Mouse (Mus musculus): ENCODE measurements at regions not wholly inside any gene's neighbourhood (a gene's known extent, or its start where the extent isn't known, plus 50 kb on each side); places are given as distances from the start of the nearest gene placed in this dataset.

- Histone ChIP-seq H3K9ac (replicated peaks; ENCODE audit: low read depth) (no peak overlapping the region), H3K27me3 (replicated peaks; ENCODE audit: insufficient read depth, low read length) (0 out of 2 replicates have a peak, but pooled peaks cover 4% of the 10 kb centered on the region), H3K9me3 (ENCODE audit: low read length) (no peaks in the 10 kb centered on the region), H3K4me2 (replicated peaks; ENCODE audit: low read depth, low read length) (no peak overlapping the region), H3K36me3 (ENCODE audit: insufficient read depth, low read length) (no peaks in the 10 kb centered on the region), H3K4me3 (ENCODE audit: low read depth, low read length) (no peak overlapping the region), H3K27ac (ENCODE audit: low read length) (no peak overlapping the region), H3K4me1 (ENCODE audit: insufficient read depth, low read depth, low read length) (no peaks in the 10 kb centered on the region; the same call in 1 of the 2 replicates)
- ATAC-seq: no peak
- WGBS: 19% methylated on average over 5 of the region's 5 CpGs
- no peak for DNase-seq (ENCODE audit: low spot score)
- TF ChIP-seq EP300 (IDR thresholded peaks at IDR 0.05) (no peak), CTCF (IDR thresholded peaks at IDR 0.05) (peak; percentile 18)
Observed at GRCm38 (mm10) chr11:57933065-57933464, 75.8 kb upstream of the Larp1 start.

GRCm38 (mm10) chr11:57929506-57929905 lies 79.4 kb upstream of the Larp1 start:
- Histone ChIP-seq H3K9ac (replicated peaks; ENCODE audit: low read depth) (no peak overlapping the region), H3K4me2 (replicated peaks; ENCODE audit: low read depth, low read length) (no peak overlapping the region), H3K9me3 (ENCODE audit: low read length) (no peaks in the 10 kb centered on the region), H3K36me3 (ENCODE audit: insufficient read depth, low read length) (no peaks in the 10 kb centered on the region), H3K27me3 (replicated peaks; ENCODE audit: insufficient read depth, low read length) (0 out of 2 replicates have a peak, but pooled peaks cover 4% of the 10 kb centered on the region), H3K27ac (ENCODE audit: low read length) (no peak overlapping the region), H3K4me3 (ENCODE audit: low read depth, low read length) (no peak overlapping the region), H3K4me1 (ENCODE audit: insufficient read depth, low read depth, low read length) (no peaks in the 10 kb centered on the region; the same call in 1 of the 2 replicates)
- TF ChIP-seq CTCF (IDR thresholded peaks at IDR 0.05) (no peak), EP300 (IDR thresholded peaks at IDR 0.05) (no peak)
- 6% methylated on average over 18 of the region's 18 CpGs for WGBS
- DNase-seq (ENCODE audit: low spot score) (no peak), ATAC-seq (no peak)

- WGBS: 80% methylated on average over 2 of the region's 2 CpGs
- no peaks in the 10 kb centered on the region for H3K9me3 ChIP-seq (ENCODE audit: low read length)
- TF ChIP-seq EP300 (IDR thresholded peaks at IDR 0.05) (no peak), CTCF (IDR thresholded peaks at IDR 0.05) (peak; percentile 50)
- no peak overlapping the region for H3K4me3 ChIP-seq (ENCODE audit: low read depth, low read length)
- no peaks in the 10 kb centered on the region for H3K36me3 ChIP-seq (ENCODE audit: insufficient read depth, low read length)
- no peak overlapping the region for H3K4me2 ChIP-seq (replicated peaks; ENCODE audit: low read depth, low read length)
- H3K9ac ChIP-seq (replicated peaks; ENCODE audit: low read depth): no peak overlapping the region
- H3K27ac ChIP-seq (ENCODE audit: low read length): no peak overlapping the region
- no peaks in the 10 kb centered on the region for H3K27me3 ChIP-seq (replicated peaks; ENCODE audit: insufficient read depth, low read length)
- DNase-seq (ENCODE audit: low spot score) (no peak), ATAC-seq (no peak)
- H3K4me1 ChIP-seq (ENCODE audit: insufficient read depth, low read depth, low read length): no peaks in the 10 kb centered on the region; the same call in 1 of the 2 replicates
Observed at GRCm38 (mm10) chr11:57920263-57920662, 87.6 kb upstream of the Hand1 start.

- no peaks in the 10 kb centered on the region for H3K27me3 ChIP-seq (replicated peaks; ENCODE audit: insufficient read depth, low read length)
- DNase-seq (ENCODE audit: low spot score) (no peak), ATAC-seq (no peak)
- WGBS: 82% methylated on average over 18 of the region's 18 CpGs
- H3K4me2 ChIP-seq (replicated peaks; ENCODE audit: low read depth, low read length): no peak overlapping the region
- no peak for TF ChIP-seq EP300 (IDR thresholded peaks at IDR 0.05)
- no peak for TF ChIP-seq CTCF (IDR thresholded peaks at IDR 0.05)
- H3K4me1 ChIP-seq (ENCODE audit: insufficient read depth, low read depth, low read length): no peaks in the 10 kb centered on the region; the same call in 1 of the 2 replicates
- H3K4me3 ChIP-seq (ENCODE audit: low read depth, low read length): no peak overlapping the region
- H3K27ac ChIP-seq (ENCODE audit: low read length): no peak overlapping the region
- no peak overlapping the region for H3K9ac ChIP-seq (replicated peaks; ENCODE audit: low read depth)
- H3K9me3 ChIP-seq (ENCODE audit: low read length): no peaks in the 10 kb centered on the region
- no peaks in the 10 kb centered on the region for H3K36me3 ChIP-seq (ENCODE audit: insufficient read depth, low read length)
Observed at GRCm38 (mm10) chr11:57918447-57919059, 85.9 kb upstream of the Hand1 start.

GRCm38 (mm10) chr11:57917974-57918373 lies 85.4 kb upstream of the Hand1 start:
- DNase-seq (ENCODE audit: low spot score) (peak; percentile 53), ATAC-seq (peak; percentile 35; the same call in 1 of the 2 replicates)
- no peak overlapping the region for H3K4me2 ChIP-seq (replicated peaks; ENCODE audit: low read depth, low read length)
- H3K9me3 ChIP-seq (ENCODE audit: low read length): no peaks in the 10 kb centered on the region
- no peak overlapping the region for H3K27ac ChIP-seq (ENCODE audit: low read length)
- no peak overlapping the region for H3K9ac ChIP-seq (replicated peaks; ENCODE audit: low read depth)
- peak; percentile 33; the same call in 1 of the 2 replicates for TF ChIP-seq CTCF (IDR thresholded peaks at IDR 0.05)
- no peak for TF ChIP-seq EP300 (IDR thresholded peaks at IDR 0.05)
- H3K36me3 ChIP-seq (ENCODE audit: insufficient read depth, low read length): no peaks in the 10 kb centered on the region
- no peaks in the 10 kb centered on the region; the same call in 1 of the 2 replicates for H3K4me1 ChIP-seq (ENCODE audit: insufficient read depth, low read depth, low read length)
- 43% methylated on average over 5 of the region's 5 CpGs for WGBS
- no peak overlapping the region for H3K4me3 ChIP-seq (ENCODE audit: low read depth, low read length)
- H3K27me3 ChIP-seq (replicated peaks; ENCODE audit: insufficient read depth, low read length): no peaks in the 10 kb centered on the region

- peak; percentile 45 for DNase-seq (ENCODE audit: low spot score)
- no peaks in the 10 kb centered on the region for H3K9me3 ChIP-seq (ENCODE audit: low read length)
- TF ChIP-seq CTCF (IDR thresholded peaks at IDR 0.05): no peak
- TF ChIP-seq EP300 (IDR thresholded peaks at IDR 0.05): no peak
- H3K4me1 ChIP-seq (ENCODE audit: insufficient read depth, low read depth, low read length): no peaks in the 10 kb centered on the region; the same call in 1 of the 2 replicates
- no peaks in the 10 kb centered on the region for H3K36me3 ChIP-seq (ENCODE audit: insufficient read depth, low read length)
- H3K27ac ChIP-seq (ENCODE audit: low read length): no peak overlapping the region
- H3K9ac ChIP-seq (replicated peaks; ENCODE audit: low read depth): no peak overlapping the region
- peak; percentile 49; the same call in 1 of the 2 replicates for ATAC-seq
- no peaks in the 10 kb centered on the region for H3K27me3 ChIP-seq (replicated peaks; ENCODE audit: insufficient read depth, low read length)
- WGBS: 13% methylated on average over 6 of the region's 6 CpGs
- no peak overlapping the region for H3K4me2 ChIP-seq (replicated peaks; ENCODE audit: low read depth, low read length)
- no peak overlapping the region for H3K4me3 ChIP-seq (ENCODE audit: low read depth, low read length)
Observed at GRCm38 (mm10) chr11:57916016-57916415, 83.4 kb upstream of the Hand1 start.
